Mouse (Mus musculus): ENCODE results near the gene Cad. TPM values are rescaled to one million over a fixed set of nuclear protein-coding genes. Genes with fewer than 3 reads are reported as not detected.
A peak's percentile ranks its signal among the peaks of the same experiment; 100 is the strongest.
"Not testable (repeated sequence)": the region's sequence is repeated elsewhere in the genome, so short reads cannot be mapped to it uniquely, and the experiment has no call there.

Gene Cad
- polyA plus RNA-seq, 1 experiment from 2014 or later, result 32.4 TPM

GRCm38 (mm10) chr5:31046416-31046815 is 8.2 kb upstream of the Cad start:
- no peak overlapping the region for H3K4me2 ChIP-seq (replicated peaks)
- H3K27me3 ChIP-seq, result no peaks in the 10 kb centered on the region
- H3K9ac ChIP-seq, result no peak overlapping the region
- peaks cover 32% of the 10 kb centered on the region for H3K36me3 ChIP-seq
- no peak overlapping the region for H3K4me3 ChIP-seq
- WGBS, result 94% methylated on average over 6 of the region's 6 CpGs
- no peaks in the 10 kb centered on the region for H3K9me3 ChIP-seq (replicated peaks)
- peaks cover 9% of the 10 kb centered on the region for H3K4me1 ChIP-seq
- no peak for ATAC-seq (ENCODE audit: low FRiP score)
- no peak overlapping the region for H3K27ac ChIP-seq

DNA sequence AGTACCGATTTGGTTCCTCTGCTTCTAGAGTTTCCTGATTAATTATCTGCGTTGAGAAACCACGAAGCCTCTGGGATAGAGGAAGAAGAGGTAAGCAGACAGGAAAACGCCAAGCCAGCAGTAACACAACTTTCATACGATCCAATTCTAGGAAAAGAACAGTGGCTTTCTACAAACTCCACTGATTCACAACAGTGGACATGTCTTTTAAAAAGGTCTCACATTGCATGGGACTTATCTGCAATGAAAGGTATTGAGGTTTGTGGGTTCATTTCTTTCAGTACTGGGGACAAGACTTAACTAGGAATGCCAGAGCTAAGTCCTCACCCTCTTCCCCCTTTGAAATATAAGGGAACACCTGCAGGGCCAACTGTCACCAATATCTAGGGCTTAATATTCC is 7.5 kb upstream of the Cad start:
- Histone ChIP-seq H3K27me3 (no peaks in the 10 kb centered on the region), H3K9ac (peak overlapping the region; percentile 80; the same call in 1 of the 2 replicates), H3K4me2 (replicated peaks) (peak overlapping the region; percentile 73), H3K4me1 (peaks cover 9% of the 10 kb centered on the region), H3K36me3 (peaks cover 26% of the 10 kb centered on the region), H3K27ac (no peak overlapping the region), H3K9me3 (replicated peaks) (no peaks in the 10 kb centered on the region), H3K4me3 (peak overlapping the region; percentile 64; the same call in 1 of the 2 replicates)
- WGBS, result 81% methylated on average over 5 of the region's 5 CpGs
- no peak for ATAC-seq (ENCODE audit: low FRiP score)

GRCm38 (mm10) chr5:31047848-31048762 is 6.5 kb upstream of the Cad start, which contains the start of gene Atraid:
Gene Atraid (plus strand): TSS chr5:31048312.
- Histone ChIP-seq H3K9me3 (replicated peaks) (no peaks in the 10 kb centered on the region), H3K27me3 (no peaks in the 10 kb centered on the region), H3K27ac (peak within 1 kb of the TSS; percentile 91), H3K4me1 (peaks cover 9% of the 10 kb centered on the region), H3K4me3 (peak within 1 kb of the TSS; percentile 64), H3K4me2 (replicated peaks) (peak within 1 kb of the TSS; percentile 73), H3K36me3 (peaks cover 22% of the 10 kb centered on the region), H3K9ac (peak within 1 kb of the TSS; percentile 80)
- peak; percentile 98 for ATAC-seq (ENCODE audit: low FRiP score)
- WGBS, result under 1% methylated on average over 72 of the region's 73 CpGs

GRCm38 (mm10) chr5:31048763-31049641 is 5.6 kb upstream of the Cad start, which contains the start of gene Slc5a6:
Gene Slc5a6 (minus strand): TSS chr5:31048924.
- Histone ChIP-seq H3K27ac (peak within 1 kb of the TSS; percentile 91), H3K4me3 (peak within 1 kb of the TSS; percentile 64), H3K4me2 (replicated peaks) (peak within 1 kb of the TSS; percentile 73), H3K4me1 (peaks cover 12% of the 10 kb centered on the region), H3K9me3 (replicated peaks) (no peaks in the 10 kb centered on the region), H3K36me3 (peaks cover 15% of the 10 kb centered on the region), H3K27me3 (no peaks in the 10 kb centered on the region), H3K9ac (peak within 1 kb of the TSS; percentile 80)
- ATAC-seq (ENCODE audit: low FRiP score), result peak; percentile 62
- WGBS, result under 1% methylated on average over 23 of the region's 23 CpGs

DNA sequence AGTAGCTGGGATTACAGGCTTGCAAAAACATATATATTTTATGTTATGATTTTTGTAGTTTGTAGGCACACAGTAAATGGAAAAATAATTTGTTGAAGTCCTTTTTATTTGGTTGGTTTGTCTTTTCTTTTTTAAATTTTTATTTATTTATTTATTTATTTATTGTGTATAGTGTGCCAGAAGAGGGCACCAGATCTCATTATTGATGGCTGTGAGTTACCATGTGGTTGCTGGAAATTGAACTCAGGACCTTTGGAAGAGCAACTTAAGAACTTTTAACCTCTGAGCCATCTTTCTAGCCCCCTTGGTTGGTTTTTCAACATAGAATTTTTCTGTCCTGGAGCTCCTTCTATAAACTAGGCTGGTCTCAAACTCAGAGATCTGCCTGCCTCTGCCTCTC is 4.2 kb upstream of the Cad start:
- no peak overlapping the region for H3K4me2 ChIP-seq (replicated peaks)
- no peak overlapping the region for H3K27ac ChIP-seq
- peaks cover 8% of the 10 kb centered on the region for H3K36me3 ChIP-seq
- H3K4me1 ChIP-seq, result peaks cover 18% of the 10 kb centered on the region
- H3K27me3 ChIP-seq, result no peaks in the 10 kb centered on the region
- H3K4me3 ChIP-seq, result no peak overlapping the region
- no peaks in the 10 kb centered on the region for H3K9me3 ChIP-seq (replicated peaks)
- H3K9ac ChIP-seq, result no peak overlapping the region
- ATAC-seq (ENCODE audit: low FRiP score), result no peak

GRCm38 (mm10) chr5:31053728-31054127 is 852 bp upstream of the Cad start:
- ATAC-seq (ENCODE audit: low FRiP score); H3K9me3 ChIP-seq (replicated peaks); H3K27me3 ChIP-seq: not testable (repeated sequence)
- WGBS, result 53% methylated on average over 4 of the region's 4 CpGs
- Histone ChIP-seq H3K4me2 (replicated peaks) (peak overlapping the region; percentile 82), H3K9ac (peak overlapping the region; percentile 82), H3K27ac (peak overlapping the region; percentile 71), H3K36me3 (peaks cover 18% of the 10 kb centered on the region), H3K4me3 (peak overlapping the region; percentile 52), H3K4me1 (peaks cover 20% of the 10 kb centered on the region)

DNA sequence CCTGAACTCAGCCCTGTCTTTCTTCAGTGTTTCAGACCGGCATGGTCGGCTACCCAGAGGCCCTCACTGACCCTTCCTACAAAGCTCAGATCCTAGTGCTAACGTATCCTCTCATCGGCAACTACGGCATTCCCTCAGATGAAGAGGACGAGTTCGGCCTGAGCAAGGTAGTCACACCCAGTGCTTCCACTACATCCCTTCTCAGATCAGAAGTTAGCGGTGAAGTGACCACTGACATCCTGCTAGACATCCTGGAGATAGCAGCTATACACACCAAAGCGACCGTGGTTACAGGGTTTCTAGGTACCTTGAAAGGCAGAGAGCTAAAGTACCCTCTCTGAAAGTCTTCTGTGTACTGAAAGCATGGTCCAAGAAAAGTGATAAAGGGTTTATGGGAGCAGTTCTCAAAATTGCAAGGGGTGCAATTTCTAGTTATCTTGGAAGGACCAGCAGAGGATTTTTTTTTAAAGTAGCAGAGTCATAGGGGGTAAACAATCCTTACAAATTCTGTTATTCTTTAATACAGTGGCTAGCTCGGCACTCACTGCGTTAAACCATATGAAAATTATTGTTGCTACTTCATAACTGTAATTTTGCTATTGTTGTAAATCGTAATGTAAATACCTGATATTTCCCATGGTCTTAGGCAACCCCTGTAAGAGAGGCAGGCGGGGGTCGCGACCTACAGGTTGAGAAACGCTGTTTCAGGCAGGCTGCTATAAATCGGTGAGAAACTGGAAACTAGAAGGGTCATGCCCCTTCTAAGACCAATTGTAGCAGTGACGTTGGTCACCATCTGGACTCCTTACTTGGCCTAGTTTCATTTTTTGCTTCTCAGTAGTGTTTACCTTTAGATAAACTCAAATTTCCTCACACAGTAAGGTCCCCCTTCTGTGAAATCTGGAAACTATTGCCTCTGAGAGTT is 898 bp downstream of the Cad start:
- H3K4me3 ChIP-seq, result peak overlapping the region; percentile 52
- ATAC-seq (ENCODE audit: low FRiP score), result no peak; the same call in 1 of the 2 replicates
- peak overlapping the region; percentile 71 for H3K27ac ChIP-seq
- H3K36me3 ChIP-seq, result peaks cover 35% of the 10 kb centered on the region
- no peaks in the 10 kb centered on the region for H3K27me3 ChIP-seq
- H3K4me1 ChIP-seq, result peaks cover 16% of the 10 kb centered on the region
- H3K4me2 ChIP-seq (replicated peaks), result peak overlapping the region; percentile 82
- H3K9me3 ChIP-seq (replicated peaks), result no peaks in the 10 kb centered on the region
- H3K9ac ChIP-seq, result peak overlapping the region; percentile 82
- WGBS, result 20% methylated on average over 19 of the region's 19 CpGs

DNA sequence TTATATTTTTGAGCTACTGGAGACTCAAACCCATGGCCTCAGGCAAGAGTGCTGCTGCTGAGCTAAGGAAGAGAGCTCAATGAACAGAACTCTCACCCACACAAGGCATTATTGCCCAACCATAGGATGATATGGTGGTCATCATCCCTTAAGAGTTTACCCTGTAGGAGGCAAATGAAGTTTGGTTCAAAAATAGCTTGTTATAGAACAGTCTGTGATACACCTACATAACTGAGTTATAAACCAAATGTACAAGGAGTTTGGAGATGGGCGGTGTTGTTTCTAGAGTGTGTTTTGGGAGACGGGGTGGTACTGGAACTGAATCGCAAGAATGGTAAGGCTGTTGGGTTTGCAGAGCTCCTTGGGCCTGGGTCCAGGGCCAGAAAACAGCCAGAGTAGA is 15.2 kb downstream of the Cad start:
- no peaks in the 10 kb centered on the region for H3K27me3 ChIP-seq
- H3K27ac ChIP-seq, result no peak overlapping the region
- no peak overlapping the region for H3K4me2 ChIP-seq (replicated peaks)
- no peaks in the 10 kb centered on the region for H3K9me3 ChIP-seq (replicated peaks)
- H3K4me1 ChIP-seq, result no peaks in the 10 kb centered on the region
- H3K36me3 ChIP-seq, result peaks cover 92% of the 10 kb centered on the region
- 92% methylated on average over 3 of the region's 3 CpGs for WGBS
- no peak overlapping the region for H3K9ac ChIP-seq
- H3K4me3 ChIP-seq, result no peak overlapping the region
- ATAC-seq (ENCODE audit: low FRiP score), result no peak

DNA sequence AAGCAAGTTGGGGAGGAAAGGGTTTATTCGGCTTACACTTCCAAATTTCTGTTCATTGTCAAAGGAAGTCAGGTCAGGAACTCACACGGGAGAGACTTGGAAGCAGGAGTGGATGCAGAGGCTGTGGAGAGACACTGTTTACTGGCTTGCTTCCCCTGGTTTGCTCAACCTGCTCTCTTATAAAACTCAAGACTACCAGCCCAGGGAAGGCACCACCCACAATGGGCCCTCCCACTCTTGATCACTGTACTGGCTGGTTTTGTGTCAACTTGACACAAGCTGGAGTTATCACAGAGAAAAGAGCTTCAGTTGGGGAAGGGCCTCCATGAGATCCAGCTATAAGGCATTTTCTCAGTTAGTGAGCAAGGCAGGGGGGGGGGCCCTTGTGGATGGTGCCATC is 16.5 kb downstream of the Cad start:
- H3K9me3 ChIP-seq (replicated peaks), result no peaks in the 10 kb centered on the region
- H3K36me3 ChIP-seq, result peaks cover 97% of the 10 kb centered on the region
- no peak overlapping the region for H3K4me3 ChIP-seq
- no peak for ATAC-seq (ENCODE audit: low FRiP score)
- H3K4me1 ChIP-seq, result no peaks in the 10 kb centered on the region
- H3K4me2 ChIP-seq (replicated peaks), result no peak overlapping the region
- H3K27me3 ChIP-seq, result no peaks in the 10 kb centered on the region
- H3K9ac ChIP-seq, result no peak overlapping the region
- no peak overlapping the region for H3K27ac ChIP-seq
- WGBS, result 92% methylated on average over 2 of the region's 2 CpGs

DNA sequence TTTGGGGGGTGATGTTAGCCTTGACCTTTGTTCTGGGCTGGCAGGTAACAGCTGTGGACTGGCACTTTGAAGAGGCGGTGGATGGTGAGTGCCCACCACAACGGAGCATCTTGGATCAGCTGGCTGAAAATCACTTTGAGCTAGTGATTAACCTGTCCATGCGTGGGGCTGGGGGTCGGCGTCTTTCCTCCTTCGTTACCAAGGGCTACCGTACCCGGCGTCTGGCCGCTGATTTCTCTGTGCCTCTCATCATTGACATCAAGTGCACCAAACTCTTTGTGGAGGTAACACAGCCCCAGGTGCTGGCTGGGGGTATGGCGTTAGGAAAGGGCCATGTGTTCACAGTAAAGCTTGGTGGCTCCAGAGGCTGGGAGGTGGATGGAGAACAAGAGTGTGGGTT is 17.2 kb downstream of the Cad start:
- no peak overlapping the region for H3K4me3 ChIP-seq
- no peaks in the 10 kb centered on the region for H3K27me3 ChIP-seq
- peaks cover 98% of the 10 kb centered on the region for H3K36me3 ChIP-seq
- no peak overlapping the region for H3K9ac ChIP-seq
- H3K27ac ChIP-seq, result no peak overlapping the region
- H3K4me1 ChIP-seq, result no peaks in the 10 kb centered on the region
- H3K9me3 ChIP-seq (replicated peaks), result no peaks in the 10 kb centered on the region
- WGBS, result 94% methylated on average over 11 of the region's 11 CpGs
- no peak overlapping the region for H3K4me2 ChIP-seq (replicated peaks)
- ATAC-seq (ENCODE audit: low FRiP score), result no peak

DNA sequence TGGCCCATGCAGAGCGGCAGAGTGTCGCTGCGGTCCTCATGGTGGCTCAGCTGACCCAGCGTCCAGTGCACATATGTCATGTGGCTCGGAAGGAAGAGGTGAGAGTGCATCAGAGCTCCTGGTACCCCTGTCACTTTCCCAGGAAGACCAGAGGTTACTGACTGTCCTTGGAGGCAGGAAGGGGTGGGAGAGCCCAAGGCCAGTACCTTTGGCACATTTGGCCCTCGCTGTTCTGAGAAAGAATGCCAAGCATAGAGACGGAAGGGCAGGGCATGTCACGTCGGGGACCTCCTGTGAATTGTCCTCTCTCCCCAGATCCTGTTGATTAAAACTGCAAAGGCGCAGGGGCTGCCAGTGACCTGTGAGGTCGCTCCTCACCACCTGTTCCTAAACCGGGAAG is 18.6 kb downstream of the Cad start:
- Histone ChIP-seq H3K27ac (no peak overlapping the region), H3K27me3 (no peaks in the 10 kb centered on the region), H3K9me3 (replicated peaks) (no peaks in the 10 kb centered on the region), H3K4me3 (no peak overlapping the region), H3K36me3 (peaks cover 98% of the 10 kb centered on the region), H3K4me2 (replicated peaks) (no peak overlapping the region), H3K9ac (no peak overlapping the region), H3K4me1 (no peaks in the 10 kb centered on the region)
- WGBS, result 92% methylated on average over 12 of the region's 12 CpGs
- ATAC-seq (ENCODE audit: low FRiP score), result no peak

Measured in hindbrain, embryonic 12.5 days (tissue).